13 mouse cellular contexts compared by ENCODE assay signal in genomic region chr11:96461766-96462165, GRCm38 (mm10). TPM values are rescaled to one million over a fixed set of nuclear protein-coding genes. Genes with fewer than 3 reads are reported as not detected.
DNase-seq lines count a peak whose midpoint lies in the region; ATAC-seq lines count a peak whose summit lies in the region.
"Had no signal": no experiment of that assay in that cellular context is flagged by ENCODE, and none has a peak within 500 bp of the region (broad histone marks: within the 10 kb centered on the region; RNA-seq: fewer than 3 reads in every experiment).

No protein-coding gene starts in this region.

- ATAC-seq in hindbrain, embryonic 11.5 days (ENCODE audit: low FRiP score): peak; percentile 65
- ATAC-seq in midbrain, embryonic 13.5 days: peak; percentile 51
- ATAC-seq: intestine, embryonic 16.5 days had no signal

- H3K27ac ChIP-seq in embryonic facial prominence, embryonic 10.5 days (replicated peaks): peak overlapping the region; percentile 15; the same call in 1 of the 2 replicates
- H3K27ac ChIP-seq in hindbrain, embryonic 11.5 days (ENCODE audit: low read depth, low read length): peak overlapping the region; percentile 85
- peak overlapping the region; percentile 92 for H3K27ac ChIP-seq in midbrain, embryonic 13.5 days
- H3K27ac ChIP-seq: embryonic facial prominence, embryonic 15.5 days; limb, embryonic 15.5 days had no signal

- peaks cover 34% of the 10 kb centered on the region for H3K4me1 ChIP-seq in embryonic facial prominence, embryonic 10.5 days
- H3K4me1 ChIP-seq in hindbrain, embryonic 11.5 days (replicated peaks; ENCODE audit: control insufficient read depth, insufficient read depth, low read length): peaks cover 9% of the 10 kb centered on the region
- peaks cover 59% of the 10 kb centered on the region for H3K4me1 ChIP-seq in midbrain, embryonic 13.5 days (replicated peaks)

- no peaks in the 10 kb centered on the region for H3K9me3 ChIP-seq in embryonic facial prominence, embryonic 10.5 days
- H3K9me3 ChIP-seq in hindbrain, embryonic 11.5 days (ENCODE audit: control insufficient read depth, low read length): no peaks in the 10 kb centered on the region
- no peaks in the 10 kb centered on the region for H3K9me3 ChIP-seq in midbrain, embryonic 13.5 days
- H3K9me3 ChIP-seq: embryonic facial prominence, embryonic 15.5 days; limb, embryonic 15.5 days had no signal

- no peak overlapping the region for H3K4me2 ChIP-seq in hindbrain, embryonic 11.5 days (replicated peaks; ENCODE audit: low read depth, low read length)
- H3K4me2 ChIP-seq in midbrain, embryonic 13.5 days (replicated peaks): peak overlapping the region; percentile 32
- H3K4me2 ChIP-seq: embryonic facial prominence, embryonic 15.5 days; limb, embryonic 15.5 days had no signal

- WGBS in embryonic facial prominence, embryonic 10.5 days: 62% methylated on average over 4 of the region's 4 CpGs
- 48% methylated on average over 4 of the region's 4 CpGs for WGBS in hindbrain, embryonic 11.5 days
- WGBS in midbrain, embryonic 13.5 days: 29% methylated on average over 4 of the region's 4 CpGs

- H3K36me3 ChIP-seq in embryonic facial prominence, embryonic 10.5 days (replicated peaks): no peaks in the 10 kb centered on the region
- no peaks in the 10 kb centered on the region for H3K36me3 ChIP-seq in hindbrain, embryonic 11.5 days (ENCODE audit: control insufficient read depth, insufficient read depth, low read length)
- H3K36me3 ChIP-seq in midbrain, embryonic 13.5 days: no peaks in the 10 kb centered on the region
- H3K36me3 ChIP-seq: embryonic facial prominence, embryonic 15.5 days; limb, embryonic 15.5 days had no signal

- peaks cover 70% of the 10 kb centered on the region for H3K27me3 ChIP-seq in embryonic facial prominence, embryonic 10.5 days (replicated peaks; ENCODE audit: low read depth, poor library complexity, severe bottlenecking)
- peaks cover 25% of the 10 kb centered on the region for H3K27me3 ChIP-seq in hindbrain, embryonic 11.5 days (ENCODE audit: control insufficient read depth, insufficient read depth, low read length)
- peaks cover 19% of the 10 kb centered on the region for H3K27me3 ChIP-seq in midbrain, embryonic 13.5 days

- no peak overlapping the region; the same call in 1 of the 2 replicates for H3K9ac ChIP-seq in hindbrain, embryonic 11.5 days (ENCODE audit: low read depth, low read length)
- no peak overlapping the region; the same call in 1 of the 2 replicates for H3K9ac ChIP-seq in midbrain, embryonic 13.5 days (replicated peaks)
- H3K9ac ChIP-seq: embryonic facial prominence, embryonic 15.5 days; limb, embryonic 15.5 days had no signal

- H3K4me3 ChIP-seq in embryonic facial prominence, embryonic 10.5 days: peak overlapping the region; percentile 25; the same call in 1 of the 2 replicates
- H3K4me3 ChIP-seq in hindbrain, embryonic 11.5 days (ENCODE audit: low read depth, low read length): no peak overlapping the region
- H3K4me3 ChIP-seq in midbrain, embryonic 13.5 days (replicated peaks): no peak overlapping the region
- H3K4me3 ChIP-seq: embryonic facial prominence, embryonic 15.5 days; limb, embryonic 15.5 days had no signal

- DNase-seq in embryo, embryonic 10 days (ENCODE audit: low spot score): peak; percentile 33
- DNase-seq in embryo, embryonic 9.5 days (ENCODE audit: extremely low spot score): no peak
- DNase-seq in embryonic facial prominence, embryonic 10.5 days (ENCODE audit: low spot score): peak; percentile 9
- DNase-seq in hindbrain, embryonic 11.5 days (ENCODE audit: low spot score): peak; percentile 27
- DNase-seq in gastrocnemius, postnatal 4 days (ENCODE audit: low spot score in 2 of 2): no peak
- no peak for DNase-seq in kidney, postnatal 14 days
- no peak for DNase-seq in left cerebral cortex, adult 8-10 months (ENCODE audit: low spot score in 2 of 2)
- DNase-seq: kidney, postnatal 4 days had no signal

RNA-seq across cellular contexts. Expression of gene Skap1, which starts 2.6 kb away (rescaled TPM):
- polyA plus RNA-seq in embryonic facial prominence, embryonic 10.5 days (2016; fragmentation: Nextera tagmentation; extraction: Ambion mirVana): 0.19 and 0.46 TPM in 2 replicates
- polyA plus RNA-seq in hindbrain, embryonic 11.5 days (2014; fragmentation: Nextera tagmentation; extraction: Ambion mirVana): 0.85 and 1.5 TPM in 2 replicates
- polyA plus RNA-seq in midbrain, embryonic 13.5 days (2015; fragmentation: Nextera tagmentation; extraction: Ambion mirVana): 3.4 and 4.0 TPM in 2 replicates
- under 1 TPM in 1 of 2 experiments, not detected in 1; 0.39 TPM for total RNA-seq in gastrocnemius, postnatal 4 days (2021)
- 1 to 10 TPM; 2.2 to 2.5 (median 2.3) TPM for total RNA-seq in left cerebral cortex, adult 8-10 months (2022)
- total RNA-seq: gastrocnemius, adult 18-20 months had no signal

Comparison
In these comparisons a context has a peak if more than half of its experiments do, and no peak if none do; other contexts are left out.
1. DNase-seq: peak in embryo, embryonic 10 days (single experiment), embryonic facial prominence, embryonic 10.5 days (single experiment) and hindbrain, embryonic 11.5 days (single experiment); none in embryo, embryonic 9.5 days (single experiment), gastrocnemius, postnatal 4 days (0 of 2), kidney, postnatal 14 days (single experiment) and left cerebral cortex, adult 8-10 months (0 of 2).
2. H3K27ac ChIP-seq: peak in every context shown above with its lines; median percentile 92 in midbrain, embryonic 13.5 days; 85 in hindbrain, embryonic 11.5 days; 15 in embryonic facial prominence, embryonic 10.5 days.